Mouse (Mus musculus): Measurements from ENCODE around the gene Gdpd5.

Gdpd5 gene

GRCm38 (mm10) chr7:99405386-99406155, 24.4 kb downstream of the Gdpd5 start:
- DNase-seq (ENCODE audit: low spot score in 2 of 2) = no peak

- no peak for DNase-seq (ENCODE audit: low spot score in 2 of 2)
Observed at GRCm38 (mm10) chr7:99407598-99407997, 26.4 kb downstream of the Gdpd5 start.

- peak in 1 of 2 experiments; percentile 31 for DNase-seq (ENCODE audit: low spot score in 2 of 2)
Observed at GRCm38 (mm10) chr7:99409441-99410222, 28.4 kb downstream of the Gdpd5 start.

- no peak for DNase-seq (ENCODE audit: low spot score in 2 of 2)
Observed at GRCm38 (mm10) chr7:99410315-99410714, 29.1 kb downstream of the Gdpd5 start.

- no peak for DNase-seq (ENCODE audit: low spot score in 2 of 2)
Observed at GRCm38 (mm10) chr7:99411047-99411779, 30.0 kb downstream of the Gdpd5 start.

GRCm38 (mm10) chr7:99415045-99415444, 33.8 kb downstream of the Gdpd5 start:
- no peak for DNase-seq (ENCODE audit: low spot score in 2 of 2)

GRCm38 (mm10) chr7:99419311-99419710, 38.1 kb downstream of the Gdpd5 start:
- no peak for DNase-seq (ENCODE audit: low spot score in 2 of 2)

- DNase-seq (ENCODE audit: low spot score in 2 of 2) = no peak
Observed at GRCm38 (mm10) chr7:99421006-99421405, 39.8 kb downstream of the Gdpd5 start.

- DNase-seq (ENCODE audit: low spot score in 2 of 2) = no peak
Observed at GRCm38 (mm10) chr7:99424538-99425155, 43.4 kb downstream of the Gdpd5 start.

- no peak for DNase-seq (ENCODE audit: low spot score in 2 of 2)
Observed at GRCm38 (mm10) chr7:99425706-99426105, 44.5 kb downstream of the Gdpd5 start.

GRCm38 (mm10) chr7:99427031-99427430, 45.8 kb downstream of the Gdpd5 start:
- DNase-seq (ENCODE audit: low spot score in 2 of 2) = no peak

- no peak for DNase-seq (ENCODE audit: low spot score in 2 of 2)
Observed at GRCm38 (mm10) chr7:99427987-99428386, 46.8 kb downstream of the Gdpd5 start.

- DNase-seq (ENCODE audit: low spot score in 2 of 2) = no peak
Observed at GRCm38 (mm10) chr7:99428836-99429235, 47.6 kb downstream of the Gdpd5 start.

GRCm38 (mm10) chr7:99429786-99430185, 48.6 kb downstream of the Gdpd5 start:
- no peak for DNase-seq (ENCODE audit: low spot score in 2 of 2)

- no peak for DNase-seq (ENCODE audit: low spot score in 2 of 2)
Observed at GRCm38 (mm10) chr7:99430246-99430645, 49.0 kb downstream of the Gdpd5 start.

GRCm38 (mm10) chr7:99432248-99432647, 51.0 kb downstream of the Gdpd5 start:
- peak; percentile 59 to 68 for DNase-seq (ENCODE audit: low spot score in 2 of 2)

- no peak for DNase-seq (ENCODE audit: low spot score in 2 of 2)
Observed at GRCm38 (mm10) chr7:99432863-99433262, 51.6 kb downstream of the Gdpd5 start.

GRCm38 (mm10) chr7:99434672-99435250, 53.5 kb downstream of the Gdpd5 start:
- DNase-seq (ENCODE audit: low spot score in 2 of 2) = no peak

GRCm38 (mm10) chr7:99436530-99436929, 55.3 kb downstream of the Gdpd5 start:
- DNase-seq (ENCODE audit: low spot score in 2 of 2) = no peak

- no peak for DNase-seq (ENCODE audit: low spot score in 2 of 2)
Observed at GRCm38 (mm10) chr7:99438881-99439280, 57.7 kb downstream of the Gdpd5 start.

GRCm38 (mm10) chr7:99441534-99442072, 60.4 kb downstream of the Gdpd5 start:
- DNase-seq (ENCODE audit: low spot score in 2 of 2) = no peak
